In the genomic region with DNA sequence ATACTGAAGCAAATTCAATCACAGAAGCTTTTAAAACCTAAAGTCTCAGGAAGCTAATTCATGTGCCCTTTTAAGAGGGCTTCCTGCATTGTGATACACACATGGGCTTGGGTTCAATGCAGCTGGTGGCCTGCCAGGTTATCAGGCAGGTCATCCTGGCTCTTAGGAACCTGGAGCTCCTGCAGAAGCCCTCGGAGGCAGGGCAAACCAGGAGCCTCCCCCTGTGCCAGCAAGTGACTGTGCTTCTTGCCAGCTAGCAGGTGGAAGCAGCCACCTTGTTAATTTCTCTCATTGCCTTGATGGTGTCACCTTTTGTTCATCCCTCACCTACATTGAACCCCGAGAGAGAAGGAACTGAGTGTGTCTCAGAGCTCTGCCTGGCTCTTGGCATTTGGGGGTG, we compare ENCODE assay signal across 16 mouse cellular contexts.
"Had no signal": no experiment of that assay in that cellular context is flagged by ENCODE, and none has a peak within 500 bp of the region (broad histone marks: within the 10 kb centered on the region; RNA-seq: fewer than 3 reads in every experiment).

No protein-coding gene starts in this region.

- H3K4me1 ChIP-seq: liver, embryonic 15.5 days; midbrain, embryonic 15.5 days; neural tube, embryonic 12.5 days had no signal

- H3K4me3 ChIP-seq: kidney, embryonic 15.5 days; limb, embryonic 10.5 days; liver, embryonic 15.5 days; megakaryocyte, embryonic 14.5 days; midbrain, embryonic 15.5 days; neural tube, embryonic 12.5 days had no signal

- H3K27me3 ChIP-seq: kidney, embryonic 15.5 days; liver, embryonic 15.5 days; megakaryocyte, embryonic 14.5 days; midbrain, embryonic 15.5 days; neural tube, embryonic 12.5 days had no signal

- H3K4me2 ChIP-seq: kidney, embryonic 15.5 days; liver, embryonic 11.5 days; liver, embryonic 15.5 days; midbrain, embryonic 11.5 days; midbrain, embryonic 15.5 days; neural tube, embryonic 12.5 days had no signal

- H3K36me3 ChIP-seq: kidney, embryonic 15.5 days; limb, embryonic 10.5 days; liver, embryonic 15.5 days; midbrain, embryonic 15.5 days; neural tube, embryonic 12.5 days had no signal

- H3K27ac ChIP-seq: kidney, embryonic 15.5 days; limb, embryonic 10.5 days; liver, embryonic 15.5 days; midbrain, embryonic 15.5 days; neural tube, embryonic 12.5 days had no signal

- DNase-seq: kidney, postnatal 14 days; lung, adult 2 months; lung, postnatal 4 days; right cerebral cortex, postnatal 4 days; spleen, adult 18-20 months; thymus, adult 18-20 months; thymus, postnatal 14 days had no signal

- H3K9ac ChIP-seq: kidney, embryonic 15.5 days; liver, embryonic 15.5 days; midbrain, embryonic 15.5 days; neural tube, embryonic 12.5 days had no signal

- H3K9me3 ChIP-seq: kidney, embryonic 15.5 days; limb, embryonic 10.5 days; liver, embryonic 15.5 days; midbrain, embryonic 15.5 days; neural tube, embryonic 12.5 days had no signal

- ATAC-seq: lung, postnatal 0 days; midbrain, embryonic 15.5 days had no signal
